Mouse (Mus musculus) embryonic stem cell, embryonic (primary cell): ENCODE measurements around the gene Zmat5.

Source experiments
- CTCF ChIA-PET, 4 experiments: fragments of 300-600 bp in 2 of 4; fragments of 350-600 bp in 2 of 4; sonication (Branson Sonifier 250); formaldehyde crosslinking; loops; one replicate each; lab custom pipeline; 2022; ENCODE audit warnings: inconsistent platforms in 2 of 4; lab: Charles Lee
- POLR2A ChIA-PET, 4 experiments: fragments of 300-600 bp in 2 of 4; fragments of 350-600 bp in 2 of 4; sonication (Branson Sonifier 250); formaldehyde crosslinking; loops; one replicate each; lab custom pipeline; 2022; ENCODE audit warnings: antibody characterized with exemption in 4 of 4, inconsistent platforms in 1 of 4; lab: Charles Lee

Gene Zmat5

GRCm38 (mm10) chr11:4744691-4745090 lies 40.2 kb downstream of the Zmat5 start:
- CTCF ChIA-PET, result no interaction called here
- POLR2A ChIA-PET, result no interaction called here

- POLR2A ChIA-PET, result interaction anchor here (0.6 to 1.8 kb wide), 8 partner anchors 10 to 150 kb away, joined by 3 to 8 read pairs (median 3); no protein-coding TSS in a partner anchor
- CTCF ChIA-PET, result interaction anchor here in 1 of 4 experiments (0.9 to 1.6 kb wide), 3 partner anchors 11 to 76 kb away, joined by 4 to 6 read pairs (median 5); no protein-coding TSS in a partner anchor
Observed at GRCm38 (mm10) chr11:4745969-4746368, 41.5 kb downstream of the Zmat5 start.

- ChIA-PET CTCF (interaction anchor here in 1 of 4 experiments (1.5 to 1.6 kb wide), 2 partner anchors 12 to 75 kb away, joined by 5 to 6 read pairs; no protein-coding TSS in a partner anchor), POLR2A (interaction anchor here in 3 of 4 experiments (1.1 to 2.2 kb wide), 3 partner anchors 12 to 41 kb away, joined by 3 to 8 read pairs (median 5); no protein-coding TSS in a partner anchor)
Observed at GRCm38 (mm10) chr11:4746733-4747132, 42.3 kb downstream of the Zmat5 start, which contains the start of gene Cabp7. Cabp7 (minus strand) TSS chr11:4746778.

GRCm38 (mm10) chr11:4747285-4747684 lies 42.8 kb downstream of the Zmat5 start:
- POLR2A ChIA-PET, result interaction anchor here in 2 of 4 experiments (0.6 to 2.2 kb wide), 3 partner anchors 42 to 531 kb away, joined by 3 to 5 read pairs (median 3); no protein-coding TSS in a partner anchor
- CTCF ChIA-PET, result interaction anchor here in 1 of 4 experiments (0.6 to 0.7 kb wide), 2 partner anchors 13 to 102 kb away, joined by 3 read pairs; partner anchors contain the start of gene Nf2

- CTCF ChIA-PET, result interaction anchor here (0.5 to 2.1 kb wide), 12 partner anchors 11 to 492 kb away, joined by 3 to 8 read pairs (median 3); no protein-coding TSS in a partner anchor
- POLR2A ChIA-PET, result interaction anchor here in 2 of 4 experiments (0.6 to 3.0 kb wide), 14 partner anchors 11 to 483 kb away, joined by 3 to 14 read pairs (median 3); no protein-coding TSS in a partner anchor
Observed at GRCm38 (mm10) chr11:4750263-4750662, 45.8 kb downstream of the Zmat5 start.

GRCm38 (mm10) chr11:4752836-4753235 lies 48.4 kb downstream of the Zmat5 start:
- ChIA-PET CTCF (interaction anchor here in 3 of 4 experiments (0.5 to 1.0 kb wide), 7 partner anchors 11 to 671 kb away, joined by 3 to 13 read pairs (median 3); no protein-coding TSS in a partner anchor), POLR2A (interaction anchor here in 1 of 4 experiments (0.6 to 1.1 kb wide), 3 partner anchors 14 to 128 kb away, joined by 3 to 4 read pairs (median 3); no protein-coding TSS in a partner anchor)

- ChIA-PET POLR2A (no interaction called here), CTCF (no interaction called here)
Observed at GRCm38 (mm10) chr11:4754036-4754435, 49.6 kb downstream of the Zmat5 start.

- POLR2A ChIA-PET, result no interaction called here
- CTCF ChIA-PET, result no interaction called here
Observed at GRCm38 (mm10) chr11:4754867-4755266, 50.4 kb downstream of the Zmat5 start.

GRCm38 (mm10) chr11:4756460-4756859 lies 52.0 kb downstream of the Zmat5 start:
- POLR2A ChIA-PET, result interaction anchor here in 3 of 4 experiments (0.6 to 1.4 kb wide), 3 partner anchors 16 to 1467 kb away, joined by 3 read pairs; no protein-coding TSS in a partner anchor

GRCm38 (mm10) chr11:4756984-4757788 lies 52.7 kb downstream of the Zmat5 start:
- CTCF ChIA-PET, result interaction anchor here in 3 of 4 experiments (0.6 to 1.0 kb wide), 5 partner anchors 16 to 717 kb away, joined by 3 to 5 read pairs (median 3); no protein-coding TSS in a partner anchor
- POLR2A ChIA-PET, result interaction anchor here in 3 of 4 experiments (0.6 to 1.4 kb wide), 7 partner anchors 9 to 1468 kb away, joined by 3 to 7 read pairs (median 3); partner anchors contain the start of gene Nf2 (in 1 of the 3)

More at GRCm38 (mm10) chr11:4756460-4756859, 52.0 kb downstream of the Zmat5 start:
- CTCF ChIA-PET, result no interaction called here

- ChIA-PET CTCF (interaction anchor here in 3 of 4 experiments (0.7 to 1.1 kb wide), 4 partner anchors 16 to 216 kb away, joined by 3 read pairs; no protein-coding TSS in a partner anchor), POLR2A (interaction anchor here in 1 of 4 experiments (0.7 to 1.4 kb wide), 5 partner anchors 8 to 143 kb away, joined by 3 to 7 read pairs (median 3); partner anchors contain the start of gene Nf2)
Observed at GRCm38 (mm10) chr11:4757789-4758158, 53.3 kb downstream of the Zmat5 start.

- POLR2A ChIA-PET, result interaction anchor here in 2 of 4 experiments (0.7 to 2.9 kb wide), 13 partner anchors 9 to 797 kb away, joined by 3 to 11 read pairs (median 4); partner anchors contain the start of genes Cabp7 (in 1 of the 2) and Pes1 (in 1 of the 2)
- CTCF ChIA-PET, result interaction anchor here (0.7 to 2.3 kb wide), 8 partner anchors 10 to 115 kb away, joined by 3 to 11 read pairs (median 4); no protein-coding TSS in a partner anchor
Observed at GRCm38 (mm10) chr11:4760438-4760837, 56.0 kb downstream of the Zmat5 start.

GRCm38 (mm10) chr11:4761991-4762390 lies 57.5 kb downstream of the Zmat5 start:
- ChIA-PET POLR2A (interaction anchor here in 3 of 4 experiments (0.7 to 2.9 kb wide), 15 partner anchors 8 to 798 kb away, joined by 3 to 11 read pairs (median 4); partner anchors contain the start of genes Cabp7 (in 1 of the 3) and Pes1 (in 1 of the 3)), CTCF (interaction anchor here in 1 of 4 experiments (2.1 to 2.3 kb wide), 2 partner anchors 11 to 13 kb away, joined by 6 to 11 read pairs; no protein-coding TSS in a partner anchor)

GRCm38 (mm10) chr11:4762511-4762910 lies 58.0 kb downstream of the Zmat5 start:
- ChIA-PET CTCF (interaction anchor here in 2 of 4 experiments (0.6 to 2.1 kb wide), 2 partner anchors 14 to 36 kb away, joined by 3 to 6 read pairs; no protein-coding TSS in a partner anchor), POLR2A (interaction anchor here in 2 of 4 experiments (1.0 to 2.9 kb wide), 12 partner anchors 8 to 76 kb away, joined by 3 to 11 read pairs (median 4); partner anchors contain the start of gene Cabp7 (in 1 of the 2))

GRCm38 (mm10) chr11:4763631-4764030 lies 59.2 kb downstream of the Zmat5 start:
- POLR2A ChIA-PET, result interaction anchor here in 1 of 4 experiments (0.6 kb wide), 2 partner anchors 60 to 1309 kb away, joined by 3 read pairs; no protein-coding TSS in a partner anchor

GRCm38 (mm10) chr11:4764476-4764875 lies 60.0 kb downstream of the Zmat5 start:
- ChIA-PET CTCF (interaction anchor here in 1 of 4 experiments (1.3 kb wide), 1 partner anchor 118 kb away, joined by 3 read pairs; no protein-coding TSS in a partner anchor), POLR2A (interaction anchor here in 1 of 4 experiments (1.6 kb wide), 1 partner anchor 35 kb away, joined by 5 read pairs; no protein-coding TSS in a partner anchor)

More at GRCm38 (mm10) chr11:4763631-4764030, 59.2 kb downstream of the Zmat5 start:
- CTCF ChIA-PET, result interaction anchor here in 3 of 4 experiments (0.5 to 1.1 kb wide), 6 partner anchors 11 to 704 kb away, joined by 3 to 8 read pairs (median 4); no protein-coding TSS in a partner anchor

- POLR2A ChIA-PET, result interaction anchor here in 1 of 4 experiments (2.3 kb wide), 1 partner anchor 8 kb away, joined by 7 read pairs; no protein-coding TSS in a partner anchor
- CTCF ChIA-PET, result no interaction called here
Observed at GRCm38 (mm10) chr11:4768399-4768798, 63.9 kb downstream of the Zmat5 start.
